Mouse (Mus musculus) embryonic fibroblast, embryonic 13.5 days (primary cell): ENCODE data around the gene Zfp853.

ENCODE experiments used
- CTCF ChIP-seq: IDR thresholded peaks from 2 replicates; pipeline ENCODE4 v1.5.1; 2011; ENCODE audit warnings: mild to moderate bottlenecking, control low read depth, low read length, moderate library complexity, borderline replicate concordance; ENCODE audit not compliant: insufficient read depth
- POLR2A ChIP-seq: IDR thresholded peaks from 2 replicates; pipeline ENCODE4 v1.6.1; 2011; ENCODE audit warnings: low read depth, mild to moderate bottlenecking, control low read depth, low read length, moderate library complexity

DNA sequence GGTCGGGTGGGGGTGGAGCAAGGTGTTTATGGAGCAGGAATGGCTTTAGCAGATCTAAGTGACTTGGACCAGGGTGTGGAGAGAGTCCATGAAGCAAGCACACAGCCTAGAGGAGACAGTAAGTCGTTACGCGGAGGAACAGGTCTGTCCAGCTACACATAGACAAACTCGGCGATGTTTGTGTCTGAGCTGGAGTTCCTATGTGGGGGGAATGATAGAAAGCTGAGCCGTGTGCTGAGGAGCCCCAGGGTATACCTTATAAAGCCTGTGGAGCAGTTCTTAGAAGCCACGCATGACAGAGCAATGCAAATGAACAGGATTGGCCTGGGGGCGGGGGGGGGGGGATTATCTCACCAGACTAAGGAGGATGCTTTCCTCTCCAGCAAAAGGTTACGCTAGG is 14.2 kb downstream of the Zfp853 start:
- no peak for TF ChIP-seq POLR2A
- TF ChIP-seq CTCF, result no peak
